Mouse (Mus musculus) thymus, adult 2 months (tissue): Measurements from ENCODE around the gene Mok.

ENCODE experiments used
- CTCF ChIP-seq: fragments of 200-500 bp; IDR thresholded peaks from 2 replicates; pipeline ENCODE4 v1.5.1; 2012; ENCODE audit warnings: mild to moderate bottlenecking, control low read depth, low read length, moderate library complexity, borderline replicate concordance; ENCODE audit not compliant: control insufficient read depth, poor library complexity, insufficient read depth; ENCODE audit errors: extremely low read depth
- POLR2A ChIP-seq: fragments of 200-500 bp; IDR thresholded peaks from 2 replicates; pipeline ENCODE4 v1.6.1; 2012; ENCODE audit warnings: mild to moderate bottlenecking, low read length, control low read depth, moderate library complexity; ENCODE audit not compliant: control insufficient read depth, poor library complexity, insufficient read depth; ENCODE audit errors: extremely low read depth

GRCm38 (mm10) chr12:110841731-110842493, 1.2 kb upstream of the Mok start:
- TF ChIP-seq CTCF (no peak), POLR2A (no peak)
